Mouse (Mus musculus): ENCODE data around the gene Cd200r3.

The Cd200r3 gene

DNA sequence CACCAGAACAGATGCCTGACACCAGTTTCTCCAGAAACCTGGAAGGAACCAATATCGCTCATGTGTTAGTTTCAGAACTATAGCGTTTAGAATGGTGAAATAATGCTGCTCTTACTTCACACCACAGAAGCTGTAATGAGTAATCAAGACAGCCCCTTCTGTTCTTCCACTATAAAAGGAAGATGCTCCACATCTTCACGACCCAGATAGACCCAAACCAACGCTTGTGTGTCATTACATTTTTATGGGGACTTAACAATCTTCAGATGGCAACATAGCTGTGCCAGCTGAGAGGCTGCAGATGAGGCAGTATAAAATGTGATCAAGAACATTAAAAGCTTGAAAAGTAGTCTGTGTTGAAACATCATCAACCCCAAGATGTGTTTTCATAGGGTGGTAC is 64.3 kb downstream of the Cd200r3 start:
- TF ChIP-seq GATA4 (IDR thresholded peaks at IDR 0.05; ENCODE audit: insufficient replicate concordance, low read length): no peak

DNA sequence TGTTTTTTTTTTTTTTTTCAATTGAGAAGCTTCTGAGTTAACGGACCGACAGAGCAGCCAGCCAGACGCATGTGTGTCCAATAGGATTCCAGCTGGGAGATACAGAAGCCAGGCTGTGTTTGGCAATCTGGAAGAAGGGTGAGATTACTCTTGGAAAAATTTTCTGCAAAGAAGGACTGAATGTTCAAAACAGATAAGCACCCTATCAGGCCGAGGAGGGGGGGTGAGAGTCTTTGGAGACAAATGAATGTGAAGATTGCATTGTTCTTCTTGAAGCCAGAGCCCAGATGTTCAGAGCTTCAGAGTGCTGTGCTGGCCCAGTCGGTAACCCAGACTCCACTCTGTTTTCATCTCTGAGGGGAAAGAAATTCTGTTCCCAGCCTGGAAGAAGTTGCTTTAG is 66.2 kb downstream of the Cd200r3 start:
- peak; percentile 95 for TF ChIP-seq GATA4 (IDR thresholded peaks at IDR 0.05; ENCODE audit: insufficient replicate concordance, low read length)

- no peak for TF ChIP-seq GATA4 (IDR thresholded peaks at IDR 0.05; ENCODE audit: insufficient replicate concordance, low read length)
These were observed 72.1 kb downstream of the Cd200r3 start for GRCm38 (mm10) chr16:45015591-45015990.

GRCm38 (mm10) chr16:45016488-45016887 is 73.0 kb downstream of the Cd200r3 start:
- no peak for TF ChIP-seq GATA4 (IDR thresholded peaks at IDR 0.05; ENCODE audit: insufficient replicate concordance, low read length)

DNA sequence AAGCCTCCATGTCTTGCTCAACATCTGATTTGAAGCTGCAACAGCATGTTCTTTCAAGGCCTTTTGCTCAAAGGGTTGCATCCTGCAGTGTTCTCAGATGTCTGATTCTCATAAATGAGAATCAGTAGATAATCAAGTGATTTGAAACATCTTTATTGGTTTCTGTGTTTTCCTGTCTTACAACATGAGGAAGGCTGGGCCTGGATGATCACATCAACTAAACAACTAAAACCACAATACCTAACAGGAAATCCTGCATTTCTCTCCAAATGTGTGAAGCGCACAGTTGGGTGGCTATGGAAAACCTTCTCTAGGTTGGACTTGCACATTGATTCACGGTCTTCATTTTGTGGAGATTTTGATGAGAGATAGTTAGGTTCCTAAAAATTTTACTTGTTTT is 75.4 kb downstream of the Cd200r3 start:
- no peak for TF ChIP-seq GATA4 (IDR thresholded peaks at IDR 0.05; ENCODE audit: insufficient replicate concordance, low read length)

DNA sequence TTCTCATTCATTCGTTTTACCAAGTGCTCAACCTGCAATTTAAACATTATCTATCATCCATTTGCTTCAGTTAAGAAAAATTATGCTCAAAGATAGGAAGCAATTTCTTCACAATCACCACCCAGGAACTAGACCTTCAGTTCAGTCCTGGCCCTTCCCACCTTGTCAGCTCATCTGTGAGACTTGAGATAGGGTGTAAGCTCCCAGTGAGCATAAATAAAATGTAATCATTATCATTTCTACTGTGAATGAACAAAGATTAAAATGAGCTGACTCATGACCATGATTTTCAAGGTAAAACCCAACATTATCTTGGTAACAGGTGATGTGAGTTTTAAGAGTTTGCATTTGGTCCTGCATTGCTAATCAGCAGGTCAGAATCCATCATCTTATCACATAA is 76.6 kb downstream of the Cd200r3 start:
- no peak for TF ChIP-seq GATA4 (IDR thresholded peaks at IDR 0.05; ENCODE audit: insufficient replicate concordance, low read length)

GRCm38 (mm10) chr16:45020669-45021309 is 77.3 kb downstream of the Cd200r3 start:
- TF ChIP-seq GATA4 (IDR thresholded peaks at IDR 0.05; ENCODE audit: insufficient replicate concordance, low read length): no peak

GRCm38 (mm10) chr16:45021443-45021842 is 78.0 kb downstream of the Cd200r3 start:
- no peak for TF ChIP-seq GATA4 (IDR thresholded peaks at IDR 0.05; ENCODE audit: insufficient replicate concordance, low read length)

GRCm38 (mm10) chr16:45023904-45024303 is 80.4 kb downstream of the Cd200r3 start:
- TF ChIP-seq GATA4 (IDR thresholded peaks at IDR 0.05; ENCODE audit: insufficient replicate concordance, low read length): no peak

DNA sequence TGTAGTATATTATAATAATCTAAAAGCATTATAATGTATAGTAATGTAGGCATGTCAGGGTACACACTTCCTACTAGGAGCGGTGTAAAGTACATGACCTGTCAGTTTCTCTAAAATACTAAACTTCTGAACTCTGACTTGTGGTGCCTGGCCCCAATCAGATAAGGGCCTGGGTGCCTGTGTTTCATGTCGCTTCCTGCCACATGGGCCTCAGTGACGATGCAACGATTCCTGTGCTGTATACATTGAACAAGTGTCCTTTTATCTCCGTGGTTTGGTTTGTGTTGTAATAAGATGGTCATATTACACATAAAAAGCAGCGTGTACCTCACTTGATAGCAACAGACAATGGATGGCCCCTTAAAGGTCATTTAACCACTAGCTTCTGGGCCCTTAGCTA is 81.8 kb downstream of the Cd200r3 start:
- TF ChIP-seq GATA4 (IDR thresholded peaks at IDR 0.05; ENCODE audit: insufficient replicate concordance, low read length): no peak

GRCm38 (mm10) chr16:45029080-45029479 is 85.6 kb downstream of the Cd200r3 start:
- TF ChIP-seq GATA4 (IDR thresholded peaks at IDR 0.05; ENCODE audit: insufficient replicate concordance, low read length): no peak

- no peak for TF ChIP-seq GATA4 (IDR thresholded peaks at IDR 0.05; ENCODE audit: insufficient replicate concordance, low read length)
These were observed 86.0 kb downstream of the Cd200r3 start for GRCm38 (mm10) chr16:45029493-45029892.

DNA sequence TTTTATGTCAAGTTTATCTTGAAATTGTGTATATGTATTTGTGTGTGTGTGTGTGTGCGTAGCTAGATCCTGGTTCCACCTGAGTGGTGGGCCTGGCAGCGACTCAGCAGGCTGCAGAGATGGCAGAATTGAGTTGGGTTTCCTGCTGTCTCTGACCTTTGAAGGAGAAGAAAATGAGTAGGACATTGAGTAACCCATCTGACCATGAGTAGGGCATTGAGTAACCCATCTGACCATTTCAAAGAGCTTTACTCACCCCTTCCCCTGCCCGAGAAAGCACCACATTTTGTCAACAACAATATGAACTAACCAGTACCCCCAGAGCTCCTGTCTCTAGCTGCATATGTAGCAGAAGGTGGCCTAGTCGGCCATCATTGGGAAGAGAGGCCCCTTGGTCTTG is 86.6 kb downstream of the Cd200r3 start:
- TF ChIP-seq GATA4 (IDR thresholded peaks at IDR 0.05; ENCODE audit: insufficient replicate concordance, low read length): no peak

DNA sequence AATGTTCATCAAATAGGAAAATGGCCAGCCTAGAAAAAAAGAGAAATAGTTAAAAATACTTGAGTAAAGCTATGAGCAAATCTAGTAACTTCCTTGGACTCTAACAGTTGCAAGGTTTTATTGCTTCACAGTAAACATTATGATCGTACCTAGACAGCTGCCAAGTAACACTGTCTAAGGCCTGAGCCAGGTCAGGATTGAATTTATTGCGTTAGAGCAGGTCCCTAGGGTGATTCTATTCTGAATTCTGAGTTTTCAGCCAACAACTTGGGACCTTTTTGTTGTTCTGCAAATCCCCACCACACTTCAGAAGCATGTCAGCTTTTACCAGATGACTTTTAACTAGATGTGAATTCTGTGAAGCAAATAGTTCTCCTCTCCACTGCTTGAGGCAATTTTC is 87.3 kb downstream of the Cd200r3 start:
- no peak for TF ChIP-seq GATA4 (IDR thresholded peaks at IDR 0.05; ENCODE audit: insufficient replicate concordance, low read length)

Measured in liver, adult (tissue).